Mouse (Mus musculus) MEL (cell line): ENCODE results near the gene Nuf2.

Experiments used
- CHD2 ChIP-seq: IDR thresholded peaks from 2 replicates; pipeline ENCODE4 v1.6.1; 2011; ENCODE audit warnings: low read length, improper control_type of control experiment
- CTCF ChIP-seq, 3 experiments: IDR thresholded peaks in 2 of 3; conservative IDR thresholded peaks in 1 of 3; 2 replicates each; pipeline ENCODE4 v1.5.1; 2011 to 2012; ENCODE audit warnings: low read length in 3 of 3, low read depth in 2 of 3, mild to moderate bottlenecking in 2 of 3, improper control_type of control experiment in 1 of 3, inconsistent platforms in 1 of 3, mixed read lengths in 1 of 3, moderate library complexity in 1 of 3; ENCODE audit not compliant: control insufficient read depth in 1 of 3, insufficient read depth in 1 of 3, poor library complexity in 1 of 3, severe bottlenecking in 1 of 3
- EP300 ChIP-seq, 2 experiments: IDR thresholded peaks; 2 replicates each; pipeline ENCODE4 v1.6.1; 2011; ENCODE audit warnings: improper control_type of control experiment in 2 of 2, low read length in 2 of 2, low read depth in 1 of 2, mild to moderate bottlenecking in 1 of 2
- NELFE ChIP-seq: IDR thresholded peaks from 2 replicates; pipeline ENCODE4 v1.6.1; 2011; ENCODE audit warnings: low read depth, low read length, improper control_type of control experiment
- POLR2A ChIP-seq, 2 experiments: IDR thresholded peaks; 2 replicates each; pipeline ENCODE4 v1.6.1; 2011 to 2012; ENCODE audit warnings: low read length in 2 of 2, mild to moderate bottlenecking in 2 of 2, control low read depth in 1 of 2, improper control_type of control experiment in 1 of 2, low read depth in 1 of 2, moderate library complexity in 1 of 2; ENCODE audit not compliant: control insufficient read depth in 1 of 2, insufficient read depth in 1 of 2, poor library complexity in 1 of 2
- POLR2AphosphoS2 ChIP-seq: IDR thresholded peaks from 2 replicates; pipeline ENCODE4 v1.6.1; 2011; ENCODE audit warnings: low read length, improper control_type of control experiment
- ZNF384 ChIP-seq: IDR thresholded peaks from 2 replicates; pipeline ENCODE4 v1.6.1; 2012; ENCODE audit warnings: low read depth, mild to moderate bottlenecking, inconsistent platforms, low read length, improper control_type of control experiment

- TF ChIP-seq CHD2 (no peak), CTCF (IDR thresholded peaks at IDR 0.05 in 2 of 3, conservative IDR thresholded peaks at IDR 0.05 in 1 of 3; ENCODE audit: control insufficient read depth in 1 of 3, insufficient read depth in 1 of 3, low read depth in 2 of 3, low read length in 3 of 3, poor library complexity in 1 of 3, severe bottlenecking in 1 of 3) (no peak), POLR2A (IDR thresholded peaks at IDR 0.05; ENCODE audit: control insufficient read depth in 1 of 2, insufficient read depth in 1 of 2, low read depth in 1 of 2, low read length in 2 of 2, poor library complexity in 1 of 2) (no peak), POLR2AphosphoS2 (no peak), EP300 (IDR thresholded peaks at IDR 0.05; ENCODE audit: low read depth in 1 of 2, low read length in 2 of 2) (no peak), NELFE (no peak), ZNF384 (no peak)
Measured at GRCm38 (mm10) chr1:169529996-169530518, 1.2 kb downstream of the Nuf2 start.
